Mouse (Mus musculus) hindbrain, embryonic 15.5 days (tissue): Measurements from ENCODE around the gene Cnot2. TPM values are rescaled to one million over a fixed set of nuclear protein-coding genes. Genes with fewer than 3 reads are reported as not detected.

ENCODE experiments used
- ATAC-seq: fragments of 200-750 bp; cut with Nextera tagmentation; 2 replicates; pipeline ENCODE4 v1.8.0; 2017; ENCODE audit warnings: low read depth, moderate number of reproducible peaks, moderate TSS enrichment; ENCODE audit not compliant: low FRiP score
- H3K27ac ChIP-seq: fragments of 300-500 bp; sonication (generic); replicated peaks from 2 replicates; pipeline ENCODE4 v1.5.1; 2015; ENCODE audit warnings: mild to moderate bottlenecking, inconsistent platforms
- H3K27me3 ChIP-seq: fragments of 300-500 bp; sonication (generic); 2 replicates; pipeline ENCODE4 v1.6.1; 2015; ENCODE audit warnings: control low read depth, inconsistent platforms
- H3K36me3 ChIP-seq: fragments of 300-500 bp; sonication (generic); 2 replicates; pipeline ENCODE4 v1.6.1; 2015; ENCODE audit warnings: control low read depth, inconsistent platforms
- H3K4me1 ChIP-seq: fragments of 300-500 bp; sonication (generic); replicated peaks from 2 replicates; pipeline ENCODE4 v1.6.1; 2015; ENCODE audit warnings: control low read depth, inconsistent platforms
- H3K4me2 ChIP-seq: fragments of 300-500 bp; sonication (generic); 2 replicates; pipeline ENCODE4 v1.6.1; 2015; ENCODE audit warnings: moderate library complexity, mild to moderate bottlenecking, inconsistent platforms
- H3K4me3 ChIP-seq: fragments of 300-500 bp; sonication (generic); 2 replicates; pipeline ENCODE4 v1.5.1; 2015; ENCODE audit warnings: mild to moderate bottlenecking, inconsistent platforms
- H3K9ac ChIP-seq: fragments of 300-500 bp; sonication (generic); 2 replicates; pipeline ENCODE4 v1.6.1; 2015; ENCODE audit warnings: inconsistent platforms
- H3K9me3 ChIP-seq: fragments of 300-500 bp; sonication (generic); 2 replicates; pipeline ENCODE4 v1.6.1; 2016; ENCODE audit warnings: control low read depth, inconsistent platforms
- WGBS: fragments of 180-500 bp; shearing (Covaris S2); methylation state at CpG from one replicate; pipeline ENCODE4 v1.1.7; 2015; 5-methylcytosine and 5-hydroxymethylcytosine counted together
- polyA plus RNA-seq: library from polyadenylated mRNA; unstranded; fragments of >200 nt; fragmentation: Nextera tagmentation; extraction: Ambion mirVana; gene quantifications from 2 replicates; pipeline ENCODE4 v1.2.1, GENCODE M21; 2015

The Cnot2 gene
- polyA plus RNA-seq, 1 experiment from 2014 or later = 83.5 TPM

- no peak overlapping the region for H3K27ac ChIP-seq
- no peaks in the 10 kb centered on the region for H3K27me3 ChIP-seq
Measured at GRCm38 (mm10) chr10:116513254-116513635, 68.1 kb downstream of the Cnot2 start.

DNA sequence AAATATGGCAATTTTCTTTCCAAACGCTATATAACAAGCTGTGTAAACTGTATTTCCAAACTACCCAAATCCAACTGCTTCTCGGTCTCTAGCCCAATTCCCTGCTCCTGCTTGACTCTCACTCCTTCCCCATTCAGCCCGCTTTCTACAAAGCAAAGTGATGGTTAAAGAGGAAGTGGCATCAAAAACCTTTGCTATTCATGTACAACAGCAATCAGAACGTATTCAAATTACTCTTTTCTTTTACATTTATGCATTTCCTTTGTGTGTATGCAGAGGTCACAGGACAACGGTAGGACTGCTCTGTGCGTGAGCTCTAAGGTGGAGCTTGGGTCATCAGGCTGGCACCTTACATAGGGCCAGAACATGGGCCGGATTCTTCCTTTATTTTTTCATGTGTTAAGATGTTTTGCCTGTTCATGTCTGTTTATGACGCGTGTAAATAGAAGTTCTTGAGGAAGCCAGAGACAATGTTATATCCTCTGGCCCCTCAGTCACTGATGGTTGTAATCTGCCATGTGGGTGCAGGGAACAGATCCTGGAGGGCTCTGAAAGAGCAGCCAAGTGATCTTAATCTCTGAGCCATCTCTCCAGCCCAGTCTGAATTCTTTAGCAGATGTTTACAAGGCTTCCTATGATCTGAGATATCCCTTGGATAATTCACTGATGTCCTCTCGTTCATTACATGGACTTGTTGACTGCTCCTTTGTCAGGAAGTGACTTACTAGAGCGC lies 68.6 kb downstream of the Cnot2 start:
- WGBS = 76% methylated on average over 11 of the region's 11 CpGs
- H3K4me2 ChIP-seq = no peak overlapping the region
- H3K27me3 ChIP-seq = no peaks in the 10 kb centered on the region
- no peaks in the 10 kb centered on the region for H3K9me3 ChIP-seq
- ATAC-seq = no peak
- no peak overlapping the region for H3K4me3 ChIP-seq
- H3K36me3 ChIP-seq = no peaks in the 10 kb centered on the region
- H3K27ac ChIP-seq = no peak overlapping the region
- no peaks in the 10 kb centered on the region for H3K4me1 ChIP-seq
- H3K9ac ChIP-seq = no peak overlapping the region

More at GRCm38 (mm10) chr10:116513254-116513635, 68.1 kb downstream of the Cnot2 start:
- no peak overlapping the region for H3K9ac ChIP-seq
- ATAC-seq = no peak
- no peak overlapping the region for H3K4me3 ChIP-seq
- no peaks in the 10 kb centered on the region for H3K4me1 ChIP-seq
- no peaks in the 10 kb centered on the region for H3K9me3 ChIP-seq
- no peaks in the 10 kb centered on the region for H3K36me3 ChIP-seq
- WGBS = 36% methylated on average over 7 of the region's 7 CpGs
- no peak overlapping the region for H3K4me2 ChIP-seq

GRCm38 (mm10) chr10:116505303-116506014 lies 75.9 kb downstream of the Cnot2 start:
- WGBS = 88% methylated on average over 7 of the region's 7 CpGs
- Histone ChIP-seq H3K27me3 (no peaks in the 10 kb centered on the region), H3K4me3 (no peak overlapping the region), H3K4me2 (no peak overlapping the region), H3K9me3 (no peaks in the 10 kb centered on the region), H3K4me1 (no peaks in the 10 kb centered on the region), H3K9ac (no peak overlapping the region), H3K36me3 (no peaks in the 10 kb centered on the region), H3K27ac (no peak overlapping the region)
- ATAC-seq = no peak

GRCm38 (mm10) chr10:116492768-116493167 lies 88.5 kb downstream of the Cnot2 start:
- Histone ChIP-seq H3K4me2 (no peak overlapping the region), H3K9me3 (no peaks in the 10 kb centered on the region), H3K4me1 (no peaks in the 10 kb centered on the region), H3K27me3 (no peaks in the 10 kb centered on the region), H3K36me3 (peaks cover 31% of the 10 kb centered on the region), H3K4me3 (no peak overlapping the region), H3K9ac (no peak overlapping the region), H3K27ac (no peak overlapping the region)
- WGBS = 92% methylated on average over 3 of the region's 3 CpGs
- ATAC-seq = no peak

- ATAC-seq = no peak
- Histone ChIP-seq H3K9me3 (no peaks in the 10 kb centered on the region), H3K4me1 (no peaks in the 10 kb centered on the region), H3K9ac (no peak overlapping the region), H3K27ac (no peak overlapping the region), H3K4me3 (no peak overlapping the region), H3K36me3 (peaks cover 40% of the 10 kb centered on the region), H3K27me3 (no peaks in the 10 kb centered on the region), H3K4me2 (no peak overlapping the region)
- WGBS = 86% methylated on average over 10 of the region's 10 CpGs
Measured at GRCm38 (mm10) chr10:116486895-116487747, 94.2 kb downstream of the Cnot2 start.

- 94% methylated on average over 12 of the region's 12 CpGs for WGBS
- H3K9ac ChIP-seq = no peak overlapping the region
- H3K4me1 ChIP-seq = no peaks in the 10 kb centered on the region
- H3K9me3 ChIP-seq = no peaks in the 10 kb centered on the region
- no peak overlapping the region for H3K4me2 ChIP-seq
- H3K36me3 ChIP-seq = peaks cover 42% of the 10 kb centered on the region
- no peak for ATAC-seq
- H3K27me3 ChIP-seq = no peaks in the 10 kb centered on the region
- no peak overlapping the region for H3K4me3 ChIP-seq
- no peak overlapping the region for H3K27ac ChIP-seq
Measured at GRCm38 (mm10) chr10:116481917-116482316, 99.4 kb downstream of the Cnot2 start.

- WGBS = 89% methylated on average over 5 of the region's 5 CpGs
Measured at GRCm38 (mm10) chr10:116480988-116481387, 100.3 kb downstream of the Cnot2 start.

DNA sequence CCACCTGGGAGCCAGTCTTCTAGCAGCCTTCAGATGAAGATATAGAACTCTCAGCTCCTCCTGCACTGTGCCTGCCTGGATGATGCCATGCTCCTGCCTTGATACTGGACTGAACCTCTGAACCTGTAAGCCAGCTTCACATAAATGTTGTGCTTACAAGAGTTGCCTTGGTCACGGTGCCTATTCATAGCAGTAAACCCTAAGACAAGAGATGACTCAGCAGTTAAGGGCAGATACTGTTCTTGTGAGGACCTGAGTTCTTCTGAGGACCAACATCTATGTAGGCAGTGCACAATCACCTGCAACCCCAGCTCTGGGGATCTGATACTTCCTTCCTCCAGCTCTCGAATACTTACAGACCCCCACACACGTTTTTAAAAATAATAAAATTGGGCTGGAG lies 104.8 kb downstream of the Cnot2 start:
- no peak overlapping the region for H3K27ac ChIP-seq
- 94% methylated on average over 3 of the region's 3 CpGs for WGBS
- H3K36me3 ChIP-seq = no peaks in the 10 kb centered on the region
- no peak overlapping the region for H3K4me2 ChIP-seq
- H3K4me1 ChIP-seq = peaks cover 27% of the 10 kb centered on the region
- ATAC-seq = no peak
- H3K4me3 ChIP-seq = no peak overlapping the region
- no peaks in the 10 kb centered on the region for H3K27me3 ChIP-seq
- no peak overlapping the region for H3K9ac ChIP-seq
- no peaks in the 10 kb centered on the region for H3K9me3 ChIP-seq

More at GRCm38 (mm10) chr10:116480988-116481387, 100.3 kb downstream of the Cnot2 start:
- Histone ChIP-seq H3K4me3 (no peak overlapping the region), H3K9ac (no peak overlapping the region), H3K4me1 (no peaks in the 10 kb centered on the region), H3K27ac (no peak overlapping the region), H3K36me3 (peaks cover 37% of the 10 kb centered on the region), H3K27me3 (no peaks in the 10 kb centered on the region), H3K4me2 (no peak overlapping the region), H3K9me3 (no peaks in the 10 kb centered on the region)
- no peak for ATAC-seq

DNA sequence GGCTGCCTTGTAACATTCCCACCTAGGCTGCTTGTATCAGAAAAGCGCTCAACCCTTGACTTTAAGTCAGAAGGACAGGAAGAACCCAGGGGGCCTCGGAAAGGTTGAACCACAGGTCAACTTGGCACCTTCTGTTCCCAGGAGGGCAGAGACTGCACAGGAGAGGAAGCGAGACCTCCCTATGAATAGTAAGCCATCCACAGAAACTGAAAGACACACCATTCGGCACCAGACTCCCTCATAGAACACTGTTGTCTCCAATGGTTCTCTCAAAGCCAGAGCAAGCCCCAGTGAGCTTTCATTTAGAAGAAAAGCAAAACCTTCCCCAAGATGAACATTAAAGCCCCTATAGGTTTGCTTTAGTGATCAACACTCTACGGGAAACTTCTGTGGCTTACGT lies 105.6 kb downstream of the Cnot2 start:
- no peaks in the 10 kb centered on the region for H3K9me3 ChIP-seq
- peaks cover 32% of the 10 kb centered on the region for H3K4me1 ChIP-seq
- peak overlapping the region; percentile 94 for H3K4me2 ChIP-seq
- no peak overlapping the region for H3K27ac ChIP-seq
- no peak overlapping the region for H3K4me3 ChIP-seq
- no peak for ATAC-seq
- no peak overlapping the region for H3K9ac ChIP-seq
- WGBS = 70% methylated on average over 6 of the region's 6 CpGs
- H3K27me3 ChIP-seq = no peaks in the 10 kb centered on the region
- no peaks in the 10 kb centered on the region for H3K36me3 ChIP-seq

DNA sequence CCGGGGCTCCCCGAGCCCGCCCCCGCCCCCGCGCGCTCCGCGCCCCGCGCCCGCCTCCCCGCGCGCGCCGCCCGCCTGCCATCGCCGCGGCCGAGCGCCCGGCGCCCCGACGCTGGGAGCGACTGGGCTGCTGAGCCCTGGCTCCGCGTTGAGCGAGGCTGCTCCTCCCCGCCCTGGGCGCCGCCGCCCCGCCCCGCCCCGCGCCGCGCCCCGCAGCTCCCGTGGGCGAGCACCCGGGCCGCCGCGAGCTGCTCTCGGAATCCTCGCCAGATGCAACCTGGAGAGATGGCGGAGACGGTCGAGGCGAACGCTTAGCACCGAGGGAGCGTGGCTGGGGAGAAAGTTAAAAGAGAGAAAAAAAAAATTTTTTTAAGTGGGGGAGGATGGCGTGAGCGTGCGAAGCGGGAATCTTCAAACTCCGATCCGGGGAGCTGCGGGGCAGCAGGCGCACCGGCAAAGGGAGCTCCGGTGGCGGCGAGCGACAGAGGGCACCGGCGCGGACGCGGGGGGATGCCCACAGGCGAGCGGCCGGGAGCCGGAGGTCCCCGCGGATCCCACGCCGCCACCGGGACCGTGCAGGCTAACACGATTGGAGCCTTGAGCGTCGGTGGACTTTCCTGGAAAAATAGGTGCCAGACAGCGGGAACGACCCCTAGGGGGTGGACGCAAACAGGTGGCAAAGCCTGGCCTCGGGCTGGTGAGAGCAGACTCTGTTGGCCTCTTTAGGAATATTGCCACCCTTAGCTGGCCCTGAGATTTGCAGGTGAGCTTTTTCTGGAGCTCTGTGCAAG lies 107.4 kb downstream of the Cnot2 start, which contains the start of gene Kcnmb4:
TSS of gene Kcnmb4 (minus strand) at position 120 of the 791 bp plus-strand sequence.
- under 1% methylated on average over 61 of the region's 92 CpGs for WGBS
- Histone ChIP-seq H3K27me3 (no peaks in the 10 kb centered on the region), H3K27ac (peak within 1 kb of the TSS; percentile 81)

DNA sequence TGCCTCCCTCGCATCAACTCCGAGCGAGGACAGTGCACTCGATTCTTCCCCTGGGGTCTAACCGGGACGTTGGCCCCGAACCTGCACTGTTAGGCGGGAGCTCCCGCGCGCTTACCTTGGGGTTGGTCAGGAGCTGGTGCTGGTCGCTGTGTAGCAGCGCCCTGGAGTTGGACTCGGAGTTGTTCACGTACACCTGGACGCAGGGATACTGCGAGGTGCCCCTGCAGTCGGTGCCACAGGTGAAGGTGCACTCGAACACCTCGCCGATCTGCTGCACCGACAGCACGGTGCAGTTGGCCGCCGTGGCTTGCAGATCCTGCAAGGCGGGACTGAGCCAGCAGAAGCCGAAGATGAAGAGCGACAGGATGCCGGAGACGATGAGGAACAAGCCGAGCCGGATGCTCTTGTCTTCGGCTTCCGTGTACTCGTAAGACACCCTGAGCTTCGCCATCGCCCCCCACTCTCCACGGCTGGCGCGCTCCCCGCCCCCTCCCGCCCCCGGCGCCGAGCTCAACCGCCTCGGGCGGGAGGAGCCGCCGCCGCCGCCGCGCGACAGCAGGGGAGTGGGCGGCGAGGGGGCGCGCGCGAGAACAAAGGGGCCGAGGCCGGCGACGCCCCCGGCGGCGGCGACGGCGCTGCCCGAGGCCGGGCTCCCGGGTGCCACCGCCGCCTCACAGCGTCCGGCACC lies 108.1 kb downstream of the Cnot2 start:
- Histone ChIP-seq H3K4me3 (peak overlapping the region; percentile 70), H3K36me3 (no peaks in the 10 kb centered on the region), H3K9me3 (no peaks in the 10 kb centered on the region), H3K27ac (peak overlapping the region; percentile 81), H3K27me3 (no peaks in the 10 kb centered on the region), H3K4me1 (peaks cover 41% of the 10 kb centered on the region), H3K4me2 (peak overlapping the region; percentile 94), H3K9ac (peak overlapping the region; percentile 76)
- WGBS = 0% methylated on average over 51 of the region's 78 CpGs
- peak; percentile 79 for ATAC-seq

More for the DNA sequence above, 107.4 kb downstream of the Cnot2 start, which contains the start of gene Kcnmb4:
- peak; percentile 89 for ATAC-seq
- Histone ChIP-seq H3K36me3 (no peaks in the 10 kb centered on the region), H3K4me2 (peak within 1 kb of the TSS; percentile 94), H3K4me1 (peaks cover 41% of the 10 kb centered on the region), H3K9me3 (no peaks in the 10 kb centered on the region), H3K9ac (peak within 1 kb of the TSS; percentile 76), H3K4me3 (peak within 1 kb of the TSS; percentile 70)
